Mouse (Mus musculus): ENCODE measurements around the gene Tcam1. TPM values are rescaled to one million over a fixed set of nuclear protein-coding genes. Genes with fewer than 3 reads are reported as not detected.
A peak's percentile ranks its signal among the peaks of the same experiment; 100 is the strongest.

Tcam1 gene
- polyA plus RNA-seq, 2 experiments, result 0.09 to 0.20 TPM

- DNase-seq (ENCODE audit: low read depth in 3 of 3, low spot score in 3 of 3) (no peak), ATAC-seq (ENCODE audit: insufficient read depth) (no peak)
- H3K4me2 ChIP-seq (ENCODE audit: low read depth), result 0 out of 2 replicates have a peak overlapping the region, but pooled peaks have one; percentile 6
- no peak overlapping the region for H3K9ac ChIP-seq (replicated peaks)
- 63% methylated on average over 8 of the region's 8 CpGs for WGBS (ENCODE audit: insufficient replicate concordance)
- TF ChIP-seq CTCF (IDR thresholded peaks at IDR 0.05; ENCODE audit: low read depth) (no peak), EP300 (IDR thresholded peaks at IDR 0.05; ENCODE audit: low read depth) (no peak)
- H3K27me3 ChIP-seq (ENCODE audit: control insufficient read depth, insufficient read depth, low read length), result no peaks in the 10 kb centered on the region
- H3K36me3 ChIP-seq (replicated peaks; ENCODE audit: control insufficient read depth, insufficient read depth, low read depth), result peaks cover 35% of the 10 kb centered on the region
- H3K9me3 ChIP-seq (ENCODE audit: control insufficient read depth, low read length), result no peaks in the 10 kb centered on the region
- H3K27ac ChIP-seq, result no peak overlapping the region; the same call in 1 of the 2 replicates
- peaks cover 13 to 19% of the 10 kb centered on the region in 2 experiments for H3K4me1 ChIP-seq (replicated peaks; ENCODE audit: control insufficient read depth in 2 of 2, insufficient read depth in 2 of 2, low read length in 1 of 2)
- H3K4me3 ChIP-seq (ENCODE audit: insufficient read depth in 1 of 2, low read depth in 2 of 2, low read length in 2 of 2), result no peak overlapping the region
These were observed 8.0 kb upstream of the Tcam1 start for GRCm38 (mm10) chr11:106268326-106269059.

GRCm38 (mm10) chr11:106269060-106269431, 7.4 kb upstream of the Tcam1 start:
- ATAC-seq (ENCODE audit: insufficient read depth) (no peak), DNase-seq (ENCODE audit: low read depth in 3 of 3, low spot score in 3 of 3) (no peak)
- TF ChIP-seq EP300 (IDR thresholded peaks at IDR 0.05; ENCODE audit: low read depth), result no peak
- no peak for TF ChIP-seq CTCF (IDR thresholded peaks at IDR 0.05; ENCODE audit: low read depth)
- Histone ChIP-seq H3K4me3 (ENCODE audit: insufficient read depth in 1 of 2, low read depth in 2 of 2, low read length in 2 of 2) (no peak overlapping the region), H3K4me1 (replicated peaks; ENCODE audit: control insufficient read depth in 2 of 2, insufficient read depth in 2 of 2, low read length in 1 of 2) (peaks cover 14 to 22% of the 10 kb centered on the region in 2 experiments), H3K9ac (replicated peaks) (no peak overlapping the region; the same call in 1 of the 2 replicates), H3K27ac (no peak overlapping the region), H3K9me3 (ENCODE audit: control insufficient read depth, low read length) (no peaks in the 10 kb centered on the region), H3K36me3 (replicated peaks; ENCODE audit: control insufficient read depth, insufficient read depth, low read depth) (peaks cover 31% of the 10 kb centered on the region), H3K27me3 (ENCODE audit: control insufficient read depth, insufficient read depth, low read length) (no peaks in the 10 kb centered on the region), H3K4me2 (ENCODE audit: low read depth) (no peak overlapping the region; the same call in 1 of the 2 replicates)
- 43% methylated on average over 3 of the region's 3 CpGs for WGBS (ENCODE audit: insufficient replicate concordance)

- ATAC-seq (ENCODE audit: insufficient read depth) (no peak), DNase-seq (ENCODE audit: low read depth in 3 of 3, low spot score in 3 of 3) (no peak)
- Histone ChIP-seq H3K9ac (replicated peaks) (peak overlapping the region; percentile 95), H3K27ac (no peak overlapping the region), H3K4me3 (ENCODE audit: insufficient read depth in 1 of 2, low read depth in 2 of 2, low read length in 2 of 2) (peak overlapping the region; percentile 76 to 85), H3K4me1 (replicated peaks; ENCODE audit: control insufficient read depth in 2 of 2, insufficient read depth in 2 of 2, low read length in 1 of 2) (peaks cover 17 to 32% of the 10 kb centered on the region in 2 experiments), H3K36me3 (replicated peaks; ENCODE audit: control insufficient read depth, insufficient read depth, low read depth) (peaks cover 10% of the 10 kb centered on the region), H3K4me2 (ENCODE audit: low read depth) (peak overlapping the region; percentile 92), H3K27me3 (ENCODE audit: control insufficient read depth, insufficient read depth, low read length) (no peaks in the 10 kb centered on the region), H3K9me3 (ENCODE audit: control insufficient read depth, low read length) (no peaks in the 10 kb centered on the region)
- TF ChIP-seq CTCF (IDR thresholded peaks at IDR 0.05; ENCODE audit: low read depth), result peak; percentile 10; the same call in 1 of the 2 replicates
- TF ChIP-seq EP300 (IDR thresholded peaks at IDR 0.05; ENCODE audit: low read depth), result no peak
- 50% methylated on average over 5 of the region's 5 CpGs for WGBS (ENCODE audit: insufficient replicate concordance)
These were observed 5.2 kb upstream of the Tcam1 start for GRCm38 (mm10) chr11:106271131-106271793.

GRCm38 (mm10) chr11:106271794-106272643, 4.5 kb upstream of the Tcam1 start:
- Histone ChIP-seq H3K36me3 (replicated peaks; ENCODE audit: control insufficient read depth, insufficient read depth, low read depth) (peaks cover 3% of the 10 kb centered on the region), H3K9me3 (ENCODE audit: control insufficient read depth, low read length) (no peaks in the 10 kb centered on the region), H3K9ac (replicated peaks) (peak overlapping the region; percentile 95), H3K4me1 (replicated peaks; ENCODE audit: control insufficient read depth in 2 of 2, insufficient read depth in 2 of 2, low read length in 1 of 2) (peaks cover 17 to 37% of the 10 kb centered on the region in 2 experiments), H3K27me3 (ENCODE audit: control insufficient read depth, insufficient read depth, low read length) (no peaks in the 10 kb centered on the region), H3K27ac (peak overlapping the region; percentile 58), H3K4me2 (ENCODE audit: low read depth) (peak overlapping the region; percentile 92), H3K4me3 (ENCODE audit: insufficient read depth in 1 of 2, low read depth in 2 of 2, low read length in 2 of 2) (peak overlapping the region; percentile 76 to 85)
- ATAC-seq (ENCODE audit: insufficient read depth) (peak; percentile 48), DNase-seq (ENCODE audit: low read depth in 3 of 3, low spot score in 3 of 3) (no peak)
- TF ChIP-seq EP300 (IDR thresholded peaks at IDR 0.05; ENCODE audit: low read depth) (no peak), CTCF (IDR thresholded peaks at IDR 0.05; ENCODE audit: low read depth) (no peak; the same call in 1 of the 2 replicates)
- WGBS (ENCODE audit: insufficient replicate concordance), result 1% methylated on average over 41 of the region's 41 CpGs
